Mouse (Mus musculus) ES-E14 (cell line): ENCODE data around the gene Enox2. TPM values are rescaled to one million over a fixed set of nuclear protein-coding genes. Genes with fewer than 3 reads are reported as not detected.
A peak's percentile ranks its signal among the peaks of the same experiment; 100 is the strongest.

ENCODE experiments used
- DNase-seq: peaks from one replicate; pipeline ENCODE4 v3.0.0-alpha.2; 2013; ENCODE audit warnings: low read depth, low spot score
- H3K27ac ChIP-seq: 2 replicates; pipeline ENCODE4 v1.5.1; 2012; ENCODE audit warnings: low read depth, mild to moderate bottlenecking, low read length, moderate library complexity, mixed read lengths; ENCODE audit not compliant: poor library complexity, insufficient read depth, severe bottlenecking
- H3K36me3 ChIP-seq: 2 replicates; pipeline ENCODE4 v1.6.1; 2012; ENCODE audit warnings: mild to moderate bottlenecking, low read length, moderate library complexity, mixed read lengths; ENCODE audit not compliant: control insufficient read depth, poor library complexity, insufficient read depth, severe bottlenecking
- H3K4me1 ChIP-seq, 2 experiments: fragments of 150-350 bp in 1 of 2; sonication (generic) in 1 of 2; 2 replicates each; pipeline ENCODE4 v1.6.1; 2012; ENCODE audit warnings: low read length in 2 of 2, mild to moderate bottlenecking in 1 of 2, mixed read lengths in 1 of 2; ENCODE audit not compliant: control insufficient read depth in 2 of 2, insufficient read depth in 2 of 2, poor library complexity in 1 of 2
- H3K4me3 ChIP-seq, 2 experiments: fragments of 150-350 bp in 1 of 2; sonication (generic) in 1 of 2; 2 replicates each; pipeline ENCODE4 v1.5.1; 2012; ENCODE audit warnings: low read length in 2 of 2, low read depth in 1 of 2, mild to moderate bottlenecking in 1 of 2, mixed read lengths in 1 of 2; ENCODE audit not compliant: insufficient read depth in 1 of 2, poor library complexity in 1 of 2, severe bottlenecking in 1 of 2
- H3K9ac ChIP-seq: 2 replicates; pipeline ENCODE4 v1.6.1; 2012; ENCODE audit warnings: low read depth, mild to moderate bottlenecking, low read length, mixed read lengths; ENCODE audit not compliant: poor library complexity, insufficient read depth, severe bottlenecking
- H3K9me3 ChIP-seq: fragments of 150-350 bp; sonication (generic); 2 replicates; pipeline ENCODE4 v1.6.1; 2012; ENCODE audit warnings: low read depth, mild to moderate bottlenecking, low read length; ENCODE audit not compliant: control insufficient read depth, insufficient read depth
- CHD2 ChIP-seq: IDR thresholded peaks from 2 replicates; pipeline ENCODE4 v1.6.1; 2014; ENCODE audit warnings: mild to moderate bottlenecking, low read depth, low read length, inconsistent platforms
- HCFC1 ChIP-seq: IDR thresholded peaks from 2 replicates; pipeline ENCODE4 v1.6.1; 2012; ENCODE audit warnings: low read length, inconsistent platforms, borderline replicate concordance; ENCODE audit not compliant: insufficient read depth
- MAFK ChIP-seq: IDR thresholded peaks from 2 replicates; pipeline ENCODE4 v1.6.1; 2014; ENCODE audit warnings: mild to moderate bottlenecking, low read depth, low read length, inconsistent platforms; ENCODE audit not compliant: insufficient read depth
- ZC3H11A ChIP-seq: IDR thresholded peaks from 2 replicates; pipeline ENCODE4 v1.6.1; 2012; ENCODE audit warnings: low read depth, mild to moderate bottlenecking, inconsistent platforms, low read length, borderline replicate concordance
- ZNF384 ChIP-seq: IDR thresholded peaks from 2 replicates; pipeline ENCODE4 v1.6.1; 2012; ENCODE audit warnings: low read depth, low read length, inconsistent platforms
- in situ Hi-C, 2 experiments: fragments of 600-800 bp; cut with MboI; formaldehyde crosslinking; loops; one replicate each; pipeline ENCODE4 v1.15.1; 2025; ENCODE audit warnings: low sequenced_read_pairs in 2 of 2, inconsistent platforms in 1 of 2; ENCODE audit not compliant: unreplicated experiment in 2 of 2
- total RNA-seq: library from RNA; depleted of rRNA; stranded (reverse); fragments of 300-350 nt; gene quantifications from 2 replicates; pipeline ENCODE4 v1.2.3, GENCODE M21; 2012; rRNA removed

Gene Enox2
- total RNA-seq: 3.3 and 5.2 TPM in 2 replicates

DNA sequence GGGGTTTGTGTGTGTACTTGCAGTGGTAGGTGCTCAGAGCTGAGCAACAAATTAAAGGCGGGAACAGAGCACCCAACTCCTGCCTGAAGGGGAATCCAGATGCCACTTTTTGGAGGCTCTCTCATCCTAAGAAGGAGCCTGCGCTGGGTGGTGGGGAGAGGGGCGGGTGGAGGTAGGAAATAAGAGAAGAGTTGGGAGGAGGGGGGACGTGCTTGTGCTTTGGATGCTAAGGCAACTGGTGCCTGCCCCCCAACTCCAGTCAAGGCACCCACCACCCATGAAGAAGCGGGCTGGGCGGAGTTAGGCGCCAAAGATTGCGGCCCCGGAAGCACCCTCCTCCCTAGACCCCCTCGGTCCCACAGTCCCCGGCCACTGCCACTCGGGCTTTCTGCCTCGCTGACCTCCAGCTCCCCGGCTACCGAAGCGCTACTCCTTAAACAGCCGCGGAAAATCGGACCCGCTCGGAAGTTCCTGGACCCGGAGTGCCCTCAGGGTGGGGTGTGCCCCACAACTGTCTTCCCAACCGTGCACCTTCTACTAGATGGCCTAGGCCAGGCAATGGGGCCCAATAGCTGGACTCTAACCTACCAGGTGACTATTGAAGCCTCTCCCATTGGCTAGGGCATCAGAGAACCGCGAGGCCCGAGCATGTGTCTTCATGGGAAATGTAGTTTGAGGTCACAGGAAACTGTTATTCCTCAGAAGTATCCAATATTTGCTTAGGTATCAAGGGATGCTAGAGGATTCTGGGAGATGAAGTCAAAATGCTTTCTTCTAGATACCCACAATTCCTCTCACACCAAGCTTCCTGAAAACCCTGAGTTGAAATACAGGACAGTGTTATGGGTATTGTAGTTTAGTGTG, at the start of gene Enox2:
Enox2 (minus strand) TSS at position 560 of the 864 bp plus-strand sequence.
- Histone ChIP-seq H3K9me3 (no peaks in the 10 kb centered on the region), H3K4me3 (peak within 1 kb of the TSS; percentile 83 to 93), H3K4me1 (no peaks in the 10 kb centered on the region), H3K27ac (peak within 1 kb of the TSS; percentile 66; the same call in 1 of the 2 replicates), H3K36me3 (no peaks in the 10 kb centered on the region), H3K9ac (peak within 1 kb of the TSS; percentile 93)
- in situ Hi-C loops: no loop called here
- DNase-seq: peak; percentile 65
- TF ChIP-seq MAFK: no peak
- TF ChIP-seq HCFC1: peak; percentile 90
- no peak for TF ChIP-seq ZC3H11A
- TF ChIP-seq ZNF384: no peak
- peak; percentile 71 for TF ChIP-seq CHD2

DNA sequence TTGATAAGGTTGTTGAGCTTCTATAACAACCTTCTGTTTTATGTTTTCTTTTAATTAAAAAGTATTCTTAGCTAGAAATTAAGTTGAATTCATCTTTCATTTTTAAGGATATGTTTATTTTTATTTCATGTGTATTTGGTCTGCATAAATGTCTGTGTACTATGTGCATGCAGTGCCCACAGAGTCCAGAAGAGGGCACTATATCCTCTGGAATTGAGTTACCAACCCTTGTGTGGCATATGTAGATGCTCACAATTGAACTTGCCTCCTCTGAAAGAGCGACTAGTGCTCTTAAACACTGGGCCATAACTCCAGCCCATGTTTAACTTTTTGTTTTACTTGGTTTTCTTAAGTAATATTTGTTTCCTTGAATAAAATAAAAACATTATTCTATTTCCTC, 21.4 kb upstream of the Enox2 start:
- Histone ChIP-seq H3K4me3 (no peak overlapping the region), H3K27ac (no peak overlapping the region), H3K9me3 (no peaks in the 10 kb centered on the region), H3K4me1 (no peaks in the 10 kb centered on the region), H3K36me3 (no peaks in the 10 kb centered on the region), H3K9ac (no peak overlapping the region)
- in situ Hi-C loops: loop anchor here in 1 of 2 experiments (25.0 kb wide), 2 partner anchors 397 to 647 kb away; partner anchors contain the start of gene Gpr119
- no peak for TF ChIP-seq ZC3H11A
- no peak for TF ChIP-seq MAFK
- no peak for TF ChIP-seq HCFC1
- no peak for TF ChIP-seq ZNF384
- no peak for TF ChIP-seq CHD2
- peak; percentile 20 for DNase-seq

DNA sequence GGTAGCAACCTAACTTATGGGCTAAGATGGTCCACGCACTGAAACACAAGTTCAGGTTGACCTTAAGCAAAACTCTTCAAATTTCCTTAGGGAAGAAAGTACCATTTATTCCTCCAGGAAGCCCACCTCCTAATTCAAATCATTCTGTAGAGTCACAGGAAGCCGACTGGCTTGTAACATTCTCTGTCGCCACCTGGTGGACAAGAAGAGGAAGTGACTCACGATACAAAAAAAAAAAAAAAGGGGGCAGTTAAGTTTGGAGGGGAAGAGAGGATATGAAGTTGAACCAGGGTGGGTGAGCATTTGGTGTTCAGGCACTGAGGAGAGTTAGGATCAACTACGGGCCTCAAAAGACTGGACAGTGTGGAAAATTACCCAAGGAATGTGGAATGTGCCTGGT, 18.6 kb upstream of the Enox2 start:
- Histone ChIP-seq H3K36me3 (no peaks in the 10 kb centered on the region), H3K4me3 (no peak overlapping the region), H3K27ac (no peak overlapping the region), H3K9me3 (no peaks in the 10 kb centered on the region), H3K9ac (no peak overlapping the region), H3K4me1 (no peaks in the 10 kb centered on the region)
- DNase-seq: peak; percentile 8
- no peak for TF ChIP-seq CHD2
- peak; percentile 59 for TF ChIP-seq ZC3H11A
- no peak for TF ChIP-seq ZNF384
- TF ChIP-seq MAFK: no peak
- in situ Hi-C loops: loop anchor here in 1 of 2 experiments (25.0 kb wide), 2 partner anchors 394 to 644 kb away; partner anchors contain the start of gene Gpr119

DNA sequence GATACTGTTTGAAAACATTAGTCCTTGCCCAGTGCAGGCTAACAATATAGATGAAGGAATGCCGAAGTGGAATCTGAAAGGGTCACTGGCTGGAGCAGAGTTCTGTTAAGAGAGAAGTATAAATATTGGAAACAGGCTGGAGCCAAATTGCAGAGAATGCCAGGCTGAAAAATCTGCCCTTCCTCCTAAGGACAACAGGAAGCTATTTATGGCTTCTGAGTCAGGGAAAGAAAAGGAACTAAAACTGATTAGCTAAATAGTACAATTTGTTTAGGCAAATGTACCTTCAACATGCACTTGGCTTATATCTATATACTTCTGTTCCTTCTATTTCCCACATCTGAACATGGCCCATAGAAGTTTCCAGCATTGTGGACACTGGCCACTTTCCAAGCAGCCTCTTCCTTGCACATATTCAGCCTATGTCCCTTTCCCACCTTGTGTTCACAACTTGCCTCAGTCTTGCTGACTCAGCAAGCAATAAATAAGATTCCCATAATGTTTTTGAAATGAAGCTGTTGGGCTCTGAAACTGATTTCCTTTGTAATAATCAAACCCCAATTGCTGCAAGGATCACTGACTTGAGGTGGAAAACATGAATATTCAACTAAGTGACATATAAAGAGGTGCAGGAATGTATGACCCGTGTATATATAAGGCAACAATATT, 8.0 kb downstream of the Enox2 start:
- H3K4me1 ChIP-seq: no peaks in the 10 kb centered on the region
- in situ Hi-C loops: no loop called here
- no peak overlapping the region for H3K27ac ChIP-seq
- H3K4me3 ChIP-seq: no peak overlapping the region
- DNase-seq: no peak
- H3K9ac ChIP-seq: no peak overlapping the region
- no peak for TF ChIP-seq CHD2
- 0 out of 2 replicates have a peak, but pooled peaks have one; percentile 23 for TF ChIP-seq MAFK
- no peaks in the 10 kb centered on the region for H3K36me3 ChIP-seq
- no peaks in the 10 kb centered on the region for H3K9me3 ChIP-seq
